Mouse (Mus musculus) hindbrain, embryonic 14.5 days (tissue): Measurements from ENCODE around the gene Slc11a2. TPM values are rescaled to one million over a fixed set of nuclear protein-coding genes. Genes with fewer than 3 reads are reported as not detected.

Experiments
- ATAC-seq: fragments of 200-750 bp; cut with Nextera tagmentation; 2 replicates; pipeline ENCODE4 v1.8.0; 2017; ENCODE audit warnings: moderate number of reproducible peaks, mild to moderate bottlenecking, moderate TSS enrichment, moderate library complexity; ENCODE audit not compliant: low FRiP score
- DNase-seq: peaks from one replicate; pipeline ENCODE4 v3.0.0-alpha.2; 2015; ENCODE audit warnings: low spot score
- H3K27ac ChIP-seq: fragments of 300-500 bp; sonication (generic); 2 replicates; pipeline ENCODE4 v1.5.1; 2014; ENCODE audit warnings: mild to moderate bottlenecking, moderate library complexity
- H3K27me3 ChIP-seq: fragments of 300-500 bp; sonication (generic); 2 replicates; pipeline ENCODE4 v1.6.1; 2014; ENCODE audit warnings: mild to moderate bottlenecking, low read length, mixed read lengths; ENCODE audit not compliant: control insufficient read depth, insufficient read depth
- H3K36me3 ChIP-seq: fragments of 300-500 bp; sonication (generic); replicated peaks from 2 replicates; pipeline ENCODE4 v1.6.1; 2014; ENCODE audit not compliant: control insufficient read depth, insufficient read depth
- H3K4me1 ChIP-seq: fragments of 300-500 bp; sonication (generic); replicated peaks from 2 replicates; pipeline ENCODE4 v1.6.1; 2014; ENCODE audit warnings: antibody characterized with exemption, low read length, mixed read lengths; ENCODE audit not compliant: control insufficient read depth, insufficient read depth
- H3K4me2 ChIP-seq: fragments of 300-500 bp; sonication (generic); replicated peaks from 2 replicates; pipeline ENCODE4 v1.6.1; 2014; ENCODE audit warnings: mild to moderate bottlenecking, moderate library complexity
- H3K4me3 ChIP-seq: fragments of 300-500 bp; sonication (generic); replicated peaks from 2 replicates; pipeline ENCODE4 v1.5.1; 2014; ENCODE audit warnings: mild to moderate bottlenecking, low read length
- H3K9ac ChIP-seq: fragments of 300-500 bp; sonication (generic); 2 replicates; pipeline ENCODE4 v1.6.1; 2014
- H3K9me3 ChIP-seq: fragments of 300-500 bp; sonication (generic); 2 replicates; pipeline ENCODE4 v1.6.1; 2016; ENCODE audit warnings: low read length; ENCODE audit not compliant: control insufficient read depth
- WGBS: fragments of 180-500 bp; shearing (Covaris S2); extraction: QIAGEN DNeasy Blood & Tissue Kit; methylation state at CpG from one replicate; pipeline ENCODE4 v1.1.7; 2014; 5-methylcytosine and 5-hydroxymethylcytosine counted together
- polyA plus RNA-seq: library from polyadenylated mRNA; unstranded; fragments of >200 nt; fragmentation: Nextera tagmentation; extraction: Ambion mirVana; gene quantifications from 2 replicates; pipeline ENCODE4 v1.2.1, GENCODE M21; 2014

Gene Slc11a2
- polyA plus RNA-seq, 1 experiment from 2014 or later, result 18.6 TPM

DNA sequence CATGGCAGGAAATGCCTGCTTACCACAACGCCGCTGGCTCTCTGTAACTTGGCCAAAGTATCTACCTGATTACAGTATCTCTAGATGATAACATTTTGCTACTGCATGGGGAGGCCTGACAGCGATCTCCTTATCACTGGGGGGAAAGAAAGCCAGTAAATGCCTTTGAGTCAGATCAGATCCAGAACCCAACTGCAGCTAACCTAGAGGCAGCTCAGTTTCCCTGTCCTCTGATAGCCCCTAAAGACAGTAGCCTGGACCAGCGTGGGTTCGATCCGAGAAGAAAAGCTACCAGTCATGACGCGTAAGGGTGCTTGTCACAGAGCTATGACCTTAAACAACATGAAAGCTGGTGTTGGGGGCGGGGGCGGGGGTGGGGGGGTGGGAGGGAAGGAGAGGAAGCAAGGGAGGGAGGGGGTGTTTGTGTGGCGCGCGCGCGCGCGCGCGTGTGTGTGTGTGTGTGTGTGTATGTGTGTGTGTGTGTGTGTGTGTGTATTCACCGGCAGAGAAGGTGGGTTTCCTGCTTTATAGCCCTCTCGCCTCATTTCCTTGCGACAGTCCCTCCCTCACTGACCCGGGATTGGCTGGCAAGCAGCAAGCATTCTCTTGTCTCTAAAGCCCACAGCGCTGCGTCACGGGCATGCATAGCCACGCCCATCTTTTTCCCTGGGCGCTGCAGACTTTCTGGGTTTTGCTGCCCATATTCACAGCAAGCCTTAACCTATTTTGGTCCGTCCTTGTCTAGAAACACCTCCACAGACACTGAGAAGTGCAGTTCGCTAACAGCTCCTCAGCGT is 18.5 kb upstream of the Slc11a2 start:
- H3K27ac ChIP-seq, result peak overlapping the region; percentile 88
- H3K4me1 ChIP-seq, result peaks cover 8% of the 10 kb centered on the region; the same call in 1 of the 2 replicates
- peak overlapping the region; percentile 72 for H3K9ac ChIP-seq
- no peaks in the 10 kb centered on the region for H3K27me3 ChIP-seq
- no peaks in the 10 kb centered on the region for H3K9me3 ChIP-seq
- DNase-seq, result peak; percentile 91
- ATAC-seq, result peak; percentile 97
- H3K4me3 ChIP-seq, result peak overlapping the region; percentile 41
- no peaks in the 10 kb centered on the region for H3K36me3 ChIP-seq
- WGBS, result 8% methylated on average over 20 of the region's 31 CpGs
- peak overlapping the region; percentile 55 for H3K4me2 ChIP-seq

DNA sequence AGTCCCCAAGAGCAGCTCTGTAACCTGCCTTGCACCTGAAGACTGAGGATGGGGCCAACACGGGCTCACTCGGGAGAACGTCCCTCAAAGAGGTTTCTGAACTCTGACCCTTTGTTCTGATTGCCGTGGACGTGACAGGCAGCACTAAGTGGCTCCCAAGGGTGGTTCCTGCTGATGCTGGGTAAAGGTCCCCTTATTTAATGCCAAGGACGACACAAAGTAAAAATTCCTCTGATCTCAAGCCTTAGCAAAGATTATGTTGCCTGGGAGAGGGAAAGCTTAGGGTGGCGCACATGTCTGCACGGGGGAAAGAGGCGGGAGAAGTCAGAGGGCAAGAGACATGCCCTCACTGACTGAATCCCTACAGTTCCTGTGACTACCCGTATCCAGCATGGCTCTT is 11.6 kb upstream of the Slc11a2 start:
- Histone ChIP-seq H3K4me2 (no peak overlapping the region), H3K27me3 (no peaks in the 10 kb centered on the region), H3K27ac (no peak overlapping the region), H3K36me3 (no peaks in the 10 kb centered on the region), H3K4me1 (no peaks in the 10 kb centered on the region), H3K9me3 (no peaks in the 10 kb centered on the region), H3K4me3 (no peak overlapping the region), H3K9ac (no peak overlapping the region)
- WGBS, result 65% methylated on average over 10 of the region's 10 CpGs
- DNase-seq, result no peak
- ATAC-seq, result no peak

- DNase-seq (no peak), ATAC-seq (no peak)
- Histone ChIP-seq H3K27me3 (no peaks in the 10 kb centered on the region), H3K4me1 (no peaks in the 10 kb centered on the region), H3K9me3 (no peaks in the 10 kb centered on the region), H3K27ac (no peak overlapping the region), H3K4me2 (no peak overlapping the region), H3K36me3 (no peaks in the 10 kb centered on the region), H3K4me3 (no peak overlapping the region), H3K9ac (no peak overlapping the region)
- WGBS, result 83% methylated on average over 4 of the region's 4 CpGs
These were observed 11.2 kb upstream of the Slc11a2 start for GRCm38 (mm10) chr15:100436112-100436511.

DNA sequence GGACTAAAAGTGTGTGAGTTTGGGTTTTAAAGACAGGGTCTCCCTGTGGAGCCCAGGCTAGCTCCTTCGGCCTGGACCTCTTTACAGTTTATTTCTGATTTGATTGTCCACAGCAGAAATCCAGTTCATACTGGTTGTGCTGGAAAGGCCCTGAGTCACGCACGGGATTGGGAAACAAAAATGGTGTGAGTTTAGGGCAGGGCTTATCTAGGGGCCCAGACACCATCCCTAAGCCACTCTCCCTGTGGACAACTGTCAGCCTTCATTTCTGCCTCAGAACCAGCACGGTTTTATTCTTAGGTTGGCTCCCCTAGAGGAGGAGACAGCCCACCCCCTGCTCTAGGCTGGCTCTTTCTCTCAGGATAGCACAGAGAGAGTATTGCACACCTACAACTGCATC is 8.4 kb upstream of the Slc11a2 start:
- Histone ChIP-seq H3K4me2 (no peak overlapping the region), H3K36me3 (no peaks in the 10 kb centered on the region), H3K4me3 (no peak overlapping the region), H3K9ac (no peak overlapping the region), H3K4me1 (no peaks in the 10 kb centered on the region), H3K27me3 (no peaks in the 10 kb centered on the region), H3K9me3 (no peaks in the 10 kb centered on the region), H3K27ac (no peak overlapping the region)
- 83% methylated on average over 4 of the region's 4 CpGs for WGBS
- no peak for DNase-seq
- ATAC-seq, result no peak

DNA sequence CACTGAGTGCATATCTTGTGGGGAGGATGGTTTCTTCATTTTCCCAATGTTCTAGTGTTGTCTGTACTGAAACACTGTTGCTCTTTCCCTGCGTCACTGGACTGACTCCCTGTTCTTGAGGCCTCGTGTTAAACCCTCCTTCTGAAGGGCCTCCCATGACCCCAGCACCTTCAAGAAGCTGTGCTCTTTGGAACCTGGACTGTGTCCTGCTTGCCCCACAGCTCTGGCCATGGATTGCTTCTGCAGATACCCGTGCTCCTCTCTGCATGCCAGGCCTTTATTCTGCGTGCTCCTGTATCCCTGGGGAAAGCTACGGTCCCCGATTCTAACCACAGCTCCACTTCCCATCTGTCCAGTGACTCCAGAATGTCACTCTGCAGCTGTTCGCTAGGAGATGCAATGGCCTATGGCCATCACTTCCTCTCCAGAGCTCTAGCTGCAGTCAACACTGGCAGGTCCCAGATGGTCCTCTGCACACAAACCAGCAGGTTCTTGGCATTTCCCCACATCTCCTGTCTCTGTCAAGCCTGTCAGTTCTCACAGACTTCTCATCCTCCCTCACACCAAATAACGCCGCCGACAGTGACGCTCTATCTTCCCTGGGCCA is 5.2 kb upstream of the Slc11a2 start:
- Histone ChIP-seq H3K4me2 (no peak overlapping the region), H3K4me1 (no peaks in the 10 kb centered on the region), H3K27me3 (peaks cover 7% of the 10 kb centered on the region), H3K36me3 (no peaks in the 10 kb centered on the region), H3K9ac (no peak overlapping the region), H3K9me3 (no peaks in the 10 kb centered on the region), H3K4me3 (no peak overlapping the region), H3K27ac (no peak overlapping the region)
- ATAC-seq (no peak), DNase-seq (no peak)
- 64% methylated on average over 11 of the region's 11 CpGs for whole genome bisulfite sequencing

DNA sequence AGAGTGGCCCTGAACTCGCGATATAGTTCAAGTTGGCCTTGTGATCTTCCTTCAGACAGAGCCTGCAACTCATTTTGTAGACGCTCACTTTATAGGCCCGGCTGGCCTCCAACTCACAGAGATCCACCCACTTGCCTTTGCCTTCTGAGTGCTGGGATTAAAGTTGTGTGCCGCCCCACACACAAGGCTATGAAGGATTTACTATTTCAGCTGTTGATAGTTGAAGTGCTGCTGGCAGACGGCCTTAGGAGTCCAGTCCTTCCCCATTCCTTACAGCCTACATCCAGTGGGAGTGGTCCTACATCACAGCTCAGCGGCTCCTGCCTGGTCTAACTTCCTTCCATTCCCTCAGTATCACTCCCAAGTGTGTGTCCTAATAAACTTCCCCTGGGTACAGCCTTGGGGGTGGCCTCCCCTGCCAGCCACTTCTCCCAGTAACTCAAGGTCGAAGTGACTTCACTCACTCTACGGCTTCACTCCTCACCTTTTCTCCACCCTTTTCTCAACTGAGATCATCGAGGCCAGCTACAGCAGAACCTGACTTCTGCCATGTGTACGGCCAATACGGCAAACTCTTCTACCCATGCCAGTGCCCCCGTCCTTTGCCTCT is 3.5 kb upstream of the Slc11a2 start:
- H3K9ac ChIP-seq, result no peak overlapping the region
- ATAC-seq (no peak), DNase-seq (no peak)
- H3K27me3 ChIP-seq, result peaks cover 22% of the 10 kb centered on the region
- no peak overlapping the region for H3K27ac ChIP-seq
- no peaks in the 10 kb centered on the region for H3K9me3 ChIP-seq
- peaks cover 6% of the 10 kb centered on the region for H3K4me1 ChIP-seq
- 88% methylated on average over 13 of the region's 13 CpGs for WGBS
- no peak overlapping the region for H3K4me2 ChIP-seq
- no peak overlapping the region for H3K4me3 ChIP-seq
- H3K36me3 ChIP-seq, result no peaks in the 10 kb centered on the region

DNA sequence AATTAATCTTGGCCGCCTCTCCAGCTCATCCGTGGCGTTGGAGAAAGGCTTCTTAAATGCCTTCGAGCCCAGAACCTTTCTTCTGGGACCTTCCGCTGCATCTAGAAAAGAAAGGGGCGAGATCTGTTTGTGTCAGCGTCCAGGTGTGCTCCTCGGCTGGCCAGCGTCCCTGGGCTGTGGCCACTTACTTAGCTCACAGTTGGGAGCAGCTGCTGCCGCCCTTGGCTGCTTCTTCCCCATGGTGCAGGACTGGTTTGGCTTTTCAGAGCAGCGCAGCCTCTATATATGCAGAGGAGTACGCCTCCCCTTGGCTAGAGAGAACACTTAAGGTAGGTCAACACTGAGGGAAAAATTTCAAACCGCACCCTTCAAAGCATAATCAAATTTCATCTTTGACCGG is 956 bp downstream of the Slc11a2 start:
- no peak for DNase-seq

GRCm38 (mm10) chr15:100422899-100423860 is 1.7 kb downstream of the Slc11a2 start:
- peak; percentile 97 for ATAC-seq
- H3K4me2 ChIP-seq, result peak overlapping the region; percentile 96
- peaks cover 26% of the 10 kb centered on the region for H3K4me1 ChIP-seq
- 1% methylated on average over 59 of the region's 65 CpGs for WGBS
- H3K27me3 ChIP-seq, result peaks cover 25% of the 10 kb centered on the region
- no peaks in the 10 kb centered on the region for H3K36me3 ChIP-seq
- peak overlapping the region; percentile 16; the same call in 1 of the 2 replicates for H3K27ac ChIP-seq
- DNase-seq, result peak; percentile 89
- no peaks in the 10 kb centered on the region for H3K9me3 ChIP-seq
- H3K9ac ChIP-seq, result peak overlapping the region; percentile 85
- peak overlapping the region; percentile 98 for H3K4me3 ChIP-seq

More for the DNA sequence above, 956 bp downstream of the Slc11a2 start:
- Histone ChIP-seq H3K36me3 (no peaks in the 10 kb centered on the region), H3K9ac (peak overlapping the region; percentile 85; the same call in 1 of the 2 replicates), H3K27me3 (peaks cover 25% of the 10 kb centered on the region), H3K27ac (no peak overlapping the region), H3K4me1 (peaks cover 26% of the 10 kb centered on the region), H3K9me3 (no peaks in the 10 kb centered on the region), H3K4me3 (peak overlapping the region; percentile 98), H3K4me2 (peak overlapping the region; percentile 96)
- no peak for ATAC-seq
- 3% methylated on average over 14 of the region's 14 CpGs for WGBS
